Mouse (Mus musculus): ENCODE measurements at regions not wholly inside any gene's neighbourhood (a gene's known extent, or its start where the extent isn't known, plus 50 kb on each side); places are given as distances from the start of the nearest gene placed in this dataset.

GRCm38 (mm10) chr14:36212830-36213229 lies 118.1 kb downstream of the 4930474N05Rik start:
- TF ChIP-seq EP300 (IDR thresholded peaks at IDR 0.05; ENCODE audit: insufficient read depth, low read depth, low read length) (no peak), CTCF (IDR thresholded peaks at IDR 0.05; ENCODE audit: low read depth, low read length) (peak; percentile 45)

Data from ES-Bruce4 (cell line).